Mouse (Mus musculus): ENCODE measurements at regions not wholly inside any gene's neighbourhood (a gene's known extent, or its start where the extent isn't known, plus 50 kb on each side); places are given as distances from the start of the nearest gene placed in this dataset.

DNA sequence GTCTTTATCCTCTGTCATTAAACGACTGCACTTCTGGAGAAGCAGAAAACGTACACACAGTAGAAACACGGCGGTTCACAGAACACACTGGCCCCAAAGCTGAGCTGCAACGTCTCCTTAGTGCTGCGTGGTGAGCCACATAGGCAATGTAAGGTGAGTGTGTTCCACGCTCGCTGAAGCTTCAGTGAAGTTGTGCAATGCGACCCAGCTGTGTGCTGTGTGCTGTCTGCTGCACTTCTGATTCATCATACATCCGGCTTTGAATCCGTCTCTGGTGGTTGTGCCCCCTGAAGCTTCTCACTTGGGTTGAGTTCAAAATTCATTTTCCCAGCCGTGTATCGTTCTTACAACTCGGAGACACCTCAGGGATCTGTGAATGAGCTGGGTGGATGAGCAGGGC lies 250.6 kb downstream of the Uaca start:
- Histone ChIP-seq H3K4me1 (ENCODE audit: control insufficient read depth in 2 of 2, insufficient read depth in 2 of 2, low read length in 2 of 2, poor library complexity in 1 of 2) (no peaks in the 10 kb centered on the region), H3K4me3 (ENCODE audit: insufficient read depth in 1 of 2, low read depth in 1 of 2, low read length in 2 of 2, poor library complexity in 1 of 2, severe bottlenecking in 1 of 2) (no peak overlapping the region), H3K9ac (ENCODE audit: insufficient read depth, low read depth, low read length, poor library complexity, severe bottlenecking) (no peak overlapping the region), H3K27ac (ENCODE audit: insufficient read depth, low read depth, low read length, poor library complexity, severe bottlenecking) (no peak overlapping the region), H3K9me3 (ENCODE audit: control insufficient read depth, insufficient read depth, low read depth, low read length) (no peaks in the 10 kb centered on the region), H3K36me3 (ENCODE audit: control insufficient read depth, insufficient read depth, low read length, poor library complexity, severe bottlenecking) (no peaks in the 10 kb centered on the region)
- in situ Hi-C loops (cut with MboI; ENCODE audit: low sequenced_read_pairs in 2 of 2, unreplicated experiment in 2 of 2) = no loop called here
- no peak for DNase-seq (ENCODE audit: low read depth, low spot score)
- TF ChIP-seq ZNF384 (IDR thresholded peaks at IDR 0.05; ENCODE audit: low read depth, low read length) = no peak
- no peak for TF ChIP-seq MAFK (IDR thresholded peaks at IDR 0.05; ENCODE audit: insufficient read depth, low read depth, low read length)
- TF ChIP-seq ZC3H11A (IDR thresholded peaks at IDR 0.05; ENCODE audit: borderline replicate concordance, low read depth, low read length) = no peak
- TF ChIP-seq CHD2 (IDR thresholded peaks at IDR 0.05; ENCODE audit: low read depth, low read length) = no peak
- TF ChIP-seq HCFC1 (IDR thresholded peaks at IDR 0.05; ENCODE audit: borderline replicate concordance, insufficient read depth, low read length) = no peak

DNA sequence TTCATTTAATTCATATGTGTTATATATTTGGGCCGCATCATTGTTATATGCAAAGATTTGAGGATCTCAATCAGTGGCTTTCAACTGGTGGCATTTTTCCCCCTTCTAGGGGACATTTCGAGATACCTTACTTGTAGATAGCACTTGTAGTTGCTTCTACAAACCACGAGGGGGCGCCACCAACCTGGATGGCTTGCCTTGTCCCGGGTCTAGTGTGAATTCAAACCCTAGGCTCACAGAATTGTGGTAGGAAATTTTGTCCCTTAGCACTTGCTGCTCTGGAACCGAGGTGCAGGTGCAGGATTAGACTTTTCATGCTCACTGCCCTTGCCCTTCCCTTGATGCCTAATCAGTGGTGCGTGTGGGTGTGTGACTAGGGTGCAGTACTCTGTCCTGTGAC lies 252.2 kb downstream of the Uaca start:
- H3K9ac ChIP-seq (ENCODE audit: insufficient read depth, low read depth, low read length, poor library complexity, severe bottlenecking) = no peak overlapping the region
- no peaks in the 10 kb centered on the region for H3K36me3 ChIP-seq (ENCODE audit: control insufficient read depth, insufficient read depth, low read length, poor library complexity, severe bottlenecking)
- H3K27ac ChIP-seq (ENCODE audit: insufficient read depth, low read depth, low read length, poor library complexity, severe bottlenecking) = no peak overlapping the region
- H3K4me1 ChIP-seq (ENCODE audit: control insufficient read depth in 2 of 2, insufficient read depth in 2 of 2, low read length in 2 of 2, poor library complexity in 1 of 2) = no peaks in the 10 kb centered on the region
- in situ Hi-C loops (cut with MboI; ENCODE audit: low sequenced_read_pairs in 2 of 2, unreplicated experiment in 2 of 2) = no loop called here
- DNase-seq (ENCODE audit: low read depth, low spot score) = peak; percentile 73
- TF ChIP-seq CHD2 (IDR thresholded peaks at IDR 0.05; ENCODE audit: low read depth, low read length) (no peak), HCFC1 (IDR thresholded peaks at IDR 0.05; ENCODE audit: borderline replicate concordance, insufficient read depth, low read length) (no peak), MAFK (IDR thresholded peaks at IDR 0.05; ENCODE audit: insufficient read depth, low read depth, low read length) (no peak), ZC3H11A (IDR thresholded peaks at IDR 0.05; ENCODE audit: borderline replicate concordance, low read depth, low read length) (peak; percentile 90), ZNF384 (IDR thresholded peaks at IDR 0.05; ENCODE audit: low read depth, low read length) (no peak)
- no peak overlapping the region for H3K4me3 ChIP-seq (ENCODE audit: insufficient read depth in 1 of 2, low read depth in 1 of 2, low read length in 2 of 2, poor library complexity in 1 of 2, severe bottlenecking in 1 of 2)
- no peaks in the 10 kb centered on the region for H3K9me3 ChIP-seq (ENCODE audit: control insufficient read depth, insufficient read depth, low read depth, low read length)

DNA sequence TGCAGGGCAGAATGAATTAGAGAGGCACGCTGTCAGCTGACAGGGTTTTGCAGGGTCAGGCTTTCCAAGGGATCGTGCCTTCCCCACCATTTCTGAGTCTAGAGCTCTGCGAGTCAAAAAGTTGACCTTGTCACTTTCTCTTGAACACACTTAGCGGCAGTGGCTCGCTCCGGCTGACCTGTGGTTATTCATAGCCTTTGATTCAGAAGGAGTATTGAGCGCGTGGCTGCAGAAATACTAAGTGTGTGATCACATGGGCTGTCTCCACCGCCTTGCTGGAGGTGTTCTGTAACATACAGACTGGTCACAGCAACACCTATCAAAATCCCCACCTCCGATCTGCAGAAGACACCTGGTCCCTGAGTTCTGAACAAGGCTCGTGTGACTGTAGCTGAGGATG lies 252.9 kb downstream of the Uaca start:
- no peak overlapping the region for H3K27ac ChIP-seq (ENCODE audit: insufficient read depth, low read depth, low read length, poor library complexity, severe bottlenecking)
- no peak overlapping the region for H3K4me3 ChIP-seq (ENCODE audit: insufficient read depth in 1 of 2, low read depth in 1 of 2, low read length in 2 of 2, poor library complexity in 1 of 2, severe bottlenecking in 1 of 2)
- no peaks in the 10 kb centered on the region for H3K9me3 ChIP-seq (ENCODE audit: control insufficient read depth, insufficient read depth, low read depth, low read length)
- H3K36me3 ChIP-seq (ENCODE audit: control insufficient read depth, insufficient read depth, low read length, poor library complexity, severe bottlenecking) = no peaks in the 10 kb centered on the region
- no peaks in the 10 kb centered on the region for H3K4me1 ChIP-seq (ENCODE audit: control insufficient read depth in 2 of 2, insufficient read depth in 2 of 2, low read length in 2 of 2, poor library complexity in 1 of 2)
- in situ Hi-C loops (cut with MboI; ENCODE audit: low sequenced_read_pairs in 2 of 2, unreplicated experiment in 2 of 2) = no loop called here
- no peak overlapping the region for H3K9ac ChIP-seq (ENCODE audit: insufficient read depth, low read depth, low read length, poor library complexity, severe bottlenecking)
- TF ChIP-seq ZC3H11A (IDR thresholded peaks at IDR 0.05; ENCODE audit: borderline replicate concordance, low read depth, low read length) = no peak
- no peak for TF ChIP-seq HCFC1 (IDR thresholded peaks at IDR 0.05; ENCODE audit: borderline replicate concordance, insufficient read depth, low read length)
- DNase-seq (ENCODE audit: low read depth, low spot score) = no peak

DNA sequence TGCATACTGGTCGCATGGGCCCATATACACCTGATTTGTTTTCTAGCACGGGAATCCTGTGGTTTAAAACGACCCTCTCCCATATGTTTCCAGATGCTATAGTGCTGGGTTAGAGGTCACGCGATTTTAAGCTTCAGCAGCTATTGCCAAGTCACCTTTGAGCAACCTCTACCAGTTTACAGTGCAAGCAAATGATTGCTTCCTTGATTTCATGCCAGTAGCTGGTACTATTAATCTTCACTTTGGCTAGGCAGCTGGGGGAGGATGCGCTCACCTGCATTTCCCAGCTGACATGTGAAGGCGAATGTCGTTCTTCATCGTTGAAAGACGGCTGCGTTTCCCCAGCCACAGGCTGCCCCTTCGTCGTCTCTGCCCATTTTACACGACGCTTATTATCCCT lies 254.2 kb downstream of the Uaca start:
- in situ Hi-C loops (cut with MboI; ENCODE audit: low sequenced_read_pairs in 2 of 2, unreplicated experiment in 2 of 2) = no loop called here
- Histone ChIP-seq H3K4me1 (ENCODE audit: control insufficient read depth in 2 of 2, insufficient read depth in 2 of 2, low read length in 2 of 2, poor library complexity in 1 of 2) (no peaks in the 10 kb centered on the region), H3K36me3 (ENCODE audit: control insufficient read depth, insufficient read depth, low read length, poor library complexity, severe bottlenecking) (no peaks in the 10 kb centered on the region), H3K27ac (ENCODE audit: insufficient read depth, low read depth, low read length, poor library complexity, severe bottlenecking) (no peak overlapping the region), H3K4me3 (ENCODE audit: insufficient read depth in 1 of 2, low read depth in 1 of 2, low read length in 2 of 2, poor library complexity in 1 of 2, severe bottlenecking in 1 of 2) (no peak overlapping the region), H3K9ac (ENCODE audit: insufficient read depth, low read depth, low read length, poor library complexity, severe bottlenecking) (no peak overlapping the region), H3K9me3 (ENCODE audit: control insufficient read depth, insufficient read depth, low read depth, low read length) (no peaks in the 10 kb centered on the region)
- no peak for DNase-seq (ENCODE audit: low read depth, low spot score)
- TF ChIP-seq CHD2 (IDR thresholded peaks at IDR 0.05; ENCODE audit: low read depth, low read length) = no peak

DNA sequence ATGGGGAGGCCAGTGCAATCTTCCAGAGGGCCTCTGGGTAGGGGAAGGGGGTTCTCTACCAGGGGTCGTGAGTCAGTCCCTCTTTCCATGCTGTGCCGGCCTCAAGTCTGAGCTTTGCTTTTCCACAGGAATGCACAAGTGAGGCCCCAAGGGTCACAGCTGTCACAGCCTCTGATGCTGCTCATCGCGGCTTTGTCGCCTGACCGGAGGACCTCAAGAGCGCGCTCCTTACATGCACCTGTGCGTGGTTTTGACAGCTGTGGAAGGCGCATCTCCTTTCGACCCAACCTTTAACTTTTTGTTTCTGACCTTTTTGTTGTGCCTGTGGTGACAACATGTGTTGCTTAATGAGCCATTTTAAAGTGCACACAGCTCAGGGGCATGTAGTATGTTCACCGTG lies 258.3 kb downstream of the Uaca start:
- no peak overlapping the region for H3K27ac ChIP-seq (ENCODE audit: insufficient read depth, low read depth, low read length, poor library complexity, severe bottlenecking)
- no peaks in the 10 kb centered on the region for H3K36me3 ChIP-seq (ENCODE audit: control insufficient read depth, insufficient read depth, low read length, poor library complexity, severe bottlenecking)
- H3K9me3 ChIP-seq (ENCODE audit: control insufficient read depth, insufficient read depth, low read depth, low read length) = no peaks in the 10 kb centered on the region
- DNase-seq (ENCODE audit: low read depth, low spot score) = no peak
- TF ChIP-seq ZNF384 (IDR thresholded peaks at IDR 0.05; ENCODE audit: low read depth, low read length) (no peak), MAFK (IDR thresholded peaks at IDR 0.05; ENCODE audit: insufficient read depth, low read depth, low read length) (no peak), CHD2 (IDR thresholded peaks at IDR 0.05; ENCODE audit: low read depth, low read length) (no peak)
- no peak overlapping the region for H3K9ac ChIP-seq (ENCODE audit: insufficient read depth, low read depth, low read length, poor library complexity, severe bottlenecking)
- in situ Hi-C loops (cut with MboI; ENCODE audit: low sequenced_read_pairs in 2 of 2, unreplicated experiment in 2 of 2) = no loop called here
- H3K4me3 ChIP-seq (ENCODE audit: insufficient read depth in 1 of 2, low read depth in 1 of 2, low read length in 2 of 2, poor library complexity in 1 of 2, severe bottlenecking in 1 of 2) = no peak overlapping the region
- no peaks in the 10 kb centered on the region for H3K4me1 ChIP-seq (ENCODE audit: control insufficient read depth in 2 of 2, insufficient read depth in 2 of 2, low read length in 2 of 2, poor library complexity in 1 of 2)

Data from ES-E14 (cell line).